Mouse (Mus musculus) forebrain, postnatal 0 days (tissue): ENCODE results near the gene Mt1. TPM values are rescaled to one million over a fixed set of nuclear protein-coding genes. Genes with fewer than 3 reads are reported as not detected.
"Not testable (repeated sequence)": the region's sequence is repeated elsewhere in the genome, so short reads cannot be mapped to it uniquely, and the experiment has no call there.

Source experiments
- ATAC-seq: fragments of 200-750 bp; cut with Nextera tagmentation; 2 replicates; pipeline ENCODE4 v1.8.0; 2017; ENCODE audit warnings: mild to moderate bottlenecking, moderate library complexity
- DNase-seq: peaks from one replicate; pipeline ENCODE4 v3.0.0-alpha.2; 2015
- H3K27ac ChIP-seq: fragments of 300-500 bp; sonication (generic); 2 replicates; pipeline ENCODE4 v1.5.1; 2014; ENCODE audit warnings: low read depth, mild to moderate bottlenecking, antibody characterized with exemption, low read length, moderate library complexity, mixed read lengths
- H3K27me3 ChIP-seq: fragments of 300-500 bp; sonication (generic); 2 replicates; pipeline ENCODE4 v1.6.1; 2014; ENCODE audit warnings: mild to moderate bottlenecking, low read length, mixed read lengths; ENCODE audit not compliant: insufficient read depth
- H3K36me3 ChIP-seq: fragments of 300-500 bp; sonication (generic); 2 replicates; pipeline ENCODE4 v1.6.1; 2014; ENCODE audit warnings: mild to moderate bottlenecking, moderate library complexity; ENCODE audit not compliant: insufficient read depth
- H3K4me1 ChIP-seq: fragments of 300-500 bp; sonication (generic); 2 replicates; pipeline ENCODE4 v1.6.1; 2014; ENCODE audit warnings: antibody characterized with exemption; ENCODE audit not compliant: insufficient read depth
- H3K4me2 ChIP-seq: fragments of 300-500 bp; sonication (generic); 2 replicates; pipeline ENCODE4 v1.6.1; 2014; ENCODE audit warnings: low read depth, mild to moderate bottlenecking, moderate library complexity
- H3K4me3 ChIP-seq: fragments of 300-500 bp; sonication (generic); 2 replicates; pipeline ENCODE4 v1.5.1; 2014; ENCODE audit warnings: low read depth, low read length, mixed read lengths
- H3K9ac ChIP-seq: fragments of 300-500 bp; sonication (generic); 2 replicates; pipeline ENCODE4 v1.6.1; 2014; ENCODE audit warnings: mild to moderate bottlenecking
- H3K9me3 ChIP-seq: fragments of 300-500 bp; sonication (generic); 2 replicates; pipeline ENCODE4 v1.6.1; 2016; ENCODE audit warnings: low read length
- CTCF ChIP-seq: sonication (generic); IDR thresholded peaks from 2 replicates; pipeline ENCODE4 v1.5.1; 2016; ENCODE audit warnings: antibody characterized with exemption, control low read depth, low read depth
- WGBS: fragments of 180-500 bp; shearing (Covaris S2); extraction: QIAGEN DNeasy Blood & Tissue Kit; methylation state at CpG from one replicate; pipeline ENCODE4 v1.1.7; 2014; 5-methylcytosine and 5-hydroxymethylcytosine counted together
- polyA plus RNA-seq: library from polyadenylated mRNA; unstranded; fragments of >200 nt; fragmentation: Nextera tagmentation; extraction: Ambion mirVana; gene quantifications from 2 replicates; pipeline ENCODE4 v1.2.1, GENCODE M21; 2015
- total RNA-seq: library from RNA; depleted of rRNA; stranded (reverse); fragments of >200 nt; gene quantifications from 2 replicates; pipeline ENCODE4 v1.2.3, GENCODE M21; 2014; rRNA removed

Mt1 gene
- 205 and 418 TPM in 2 replicates for total RNA-seq
- polyA plus RNA-seq: 386 and 411 TPM in 2 replicates

- Histone ChIP-seq H3K36me3 (no peaks in the 10 kb centered on the region), H3K27me3 (peaks cover 24% of the 10 kb centered on the region; the same call in 1 of the 2 replicates), H3K9ac (peak within 1 kb of the TSS; percentile 35), H3K27ac (peak within 1 kb of the TSS; percentile 11), H3K4me1 (no peaks in the 10 kb centered on the region), H3K4me2 (peak within 1 kb of the TSS; percentile 75), H3K4me3 (peak within 1 kb of the TSS; percentile 39), H3K9me3 (no peaks in the 10 kb centered on the region)
- DNase-seq (peak; percentile 89), ATAC-seq (peak; percentile 95)
- TF ChIP-seq CTCF: no peak
- under 1% methylated on average over 50 of the region's 50 CpGs for WGBS
Measured at GRCm38 (mm10) chr8:94178857-94179712, at the start of gene Mt1. Gene Mt1 (plus strand): TSS chr8:94179082.

DNA sequence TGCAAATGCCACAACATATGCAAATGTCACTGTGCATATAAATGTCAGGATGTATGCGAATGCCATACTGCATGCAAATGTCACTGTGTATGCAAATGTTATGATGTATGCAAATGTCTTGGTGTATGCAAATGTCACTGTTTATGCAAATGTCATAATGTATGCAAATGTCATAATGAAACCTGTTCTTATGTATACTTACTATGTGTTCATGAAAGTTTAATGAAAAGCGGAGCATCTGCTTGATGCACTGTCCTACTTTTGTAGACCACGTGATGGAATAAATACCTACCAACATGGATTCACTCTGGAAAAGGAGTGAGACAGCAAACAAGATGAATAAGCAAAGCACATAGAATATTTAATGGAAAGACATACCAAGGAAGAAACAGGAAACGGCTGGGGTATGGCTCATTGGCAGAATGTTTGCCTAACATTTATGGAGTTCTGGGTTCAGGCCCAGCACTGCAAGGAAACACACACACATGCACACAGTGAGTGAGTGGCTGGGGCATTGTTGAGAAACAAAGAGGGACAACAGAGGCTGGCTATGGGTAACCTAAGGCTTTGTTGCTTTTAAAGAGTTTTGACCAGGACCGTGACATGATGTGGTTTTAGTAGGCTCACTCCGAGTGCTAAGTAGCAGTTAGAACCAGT is 49.6 kb upstream of the Mt1 start:
- 62% methylated on average over 6 of the region's 6 CpGs for WGBS
- no peak for TF ChIP-seq CTCF
- Histone ChIP-seq H3K27me3 (no peaks in the 10 kb centered on the region), H3K9me3 (no peaks in the 10 kb centered on the region), H3K36me3 (no peaks in the 10 kb centered on the region), H3K4me3 (no peak overlapping the region), H3K27ac (no peak overlapping the region), H3K4me1 (0 out of 2 replicates have a peak, but pooled peaks cover 2% of the 10 kb centered on the region), H3K4me2 (no peak overlapping the region), H3K9ac (no peak overlapping the region)
- DNase-seq (peak; percentile 49), ATAC-seq (peak; percentile 85)

- ATAC-seq (no peak), DNase-seq (no peak)
- Histone ChIP-seq H3K9ac (no peak overlapping the region), H3K4me3 (no peak overlapping the region), H3K27ac (no peak overlapping the region), H3K36me3 (no peaks in the 10 kb centered on the region), H3K4me1 (0 out of 2 replicates have a peak, but pooled peaks cover 2% of the 10 kb centered on the region), H3K27me3 (no peaks in the 10 kb centered on the region), H3K9me3 (no peaks in the 10 kb centered on the region), H3K4me2 (no peak overlapping the region)
- no peak for TF ChIP-seq CTCF
- 61% methylated on average over 4 of the region's 4 CpGs for WGBS
Measured at GRCm38 (mm10) chr8:94130126-94130525, 48.8 kb upstream of the Mt1 start.

DNA sequence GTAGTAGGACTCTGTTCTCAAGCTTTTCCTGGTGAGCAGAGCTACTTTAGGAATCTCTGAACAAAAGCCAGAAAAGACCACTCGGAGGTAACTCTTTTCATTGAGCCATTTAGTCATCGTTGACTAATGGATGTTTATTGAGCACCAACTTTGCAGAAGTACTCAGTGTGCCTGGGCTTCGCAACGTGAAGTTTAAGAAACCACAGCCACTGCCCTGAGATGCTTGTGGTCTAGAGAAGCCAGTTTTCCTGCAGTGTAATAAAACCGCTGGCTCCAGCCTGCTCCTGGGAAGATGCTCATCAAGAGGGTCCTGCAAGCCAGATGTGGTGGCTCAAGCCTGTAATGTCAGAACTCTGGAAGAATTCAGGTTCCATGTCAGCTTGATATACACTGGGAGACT is 46.8 kb upstream of the Mt1 start:
- Histone ChIP-seq H3K27me3 (no peaks in the 10 kb centered on the region), H3K4me2 (no peak overlapping the region), H3K9me3 (no peaks in the 10 kb centered on the region), H3K36me3 (no peaks in the 10 kb centered on the region), H3K9ac (no peak overlapping the region), H3K27ac (no peak overlapping the region), H3K4me1 (0 out of 2 replicates have a peak, but pooled peaks cover 2% of the 10 kb centered on the region), H3K4me3 (no peak overlapping the region)
- DNase-seq (no peak), ATAC-seq (no peak)
- no peak for TF ChIP-seq CTCF
- WGBS: 82% methylated on average over 5 of the region's 5 CpGs

DNA sequence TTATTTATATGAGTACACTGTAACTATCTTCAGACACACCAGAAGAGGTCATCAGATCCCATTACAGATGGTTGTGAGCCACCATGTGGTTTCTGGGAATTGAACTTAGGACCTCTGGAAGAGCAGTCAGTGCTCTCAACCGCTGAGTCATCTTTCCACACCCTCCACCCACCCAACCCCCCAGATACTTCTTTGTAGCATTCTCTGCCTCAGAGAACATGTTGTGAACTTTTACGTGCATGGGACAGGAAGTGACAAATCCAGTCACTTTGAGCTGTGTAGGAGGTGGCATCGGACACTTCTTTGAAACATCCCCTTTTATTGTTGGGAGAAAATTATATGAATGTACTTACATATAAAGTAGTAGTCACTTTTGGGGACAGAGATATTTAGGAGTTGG is 44.3 kb upstream of the Mt1 start:
- H3K4me2 ChIP-seq, ATAC-seq, DNase-seq, H3K9me3 ChIP-seq, H3K27me3 ChIP-seq, H3K4me1 ChIP-seq, H3K4me3 ChIP-seq, H3K27ac ChIP-seq, H3K36me3 ChIP-seq, H3K9ac ChIP-seq: not testable (repeated sequence)
- WGBS: 78% methylated on average over 3 of the region's 3 CpGs

DNA sequence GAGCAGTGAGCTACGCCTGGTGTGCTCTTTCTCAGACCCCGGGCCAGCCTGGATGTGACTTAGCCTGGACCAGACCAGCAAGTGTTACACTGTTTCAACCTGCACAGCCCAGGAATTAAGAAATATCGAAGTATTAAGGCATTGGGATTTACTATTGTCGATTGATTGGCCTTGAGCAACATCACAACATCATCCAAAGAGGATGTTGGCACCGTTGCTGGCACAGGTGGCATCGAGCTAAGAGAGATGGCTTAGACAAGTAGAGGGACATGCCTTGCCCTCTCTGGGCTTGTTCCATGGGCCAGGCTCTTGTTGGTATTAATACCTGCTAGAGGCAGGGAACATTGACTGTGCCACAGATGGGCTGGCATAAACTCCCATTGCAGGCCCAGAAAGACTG is 43.3 kb upstream of the Mt1 start:
- no peak for TF ChIP-seq CTCF
- DNase-seq: no peak
- H3K9me3 ChIP-seq: no peaks in the 10 kb centered on the region
- H3K4me3 ChIP-seq: no peak overlapping the region
- H3K36me3 ChIP-seq: no peaks in the 10 kb centered on the region
- no peak overlapping the region for H3K27ac ChIP-seq
- no peak overlapping the region for H3K4me2 ChIP-seq
- no peak for ATAC-seq
- 91% methylated on average over 6 of the region's 6 CpGs for WGBS
- H3K4me1 ChIP-seq: no peaks in the 10 kb centered on the region
- no peak overlapping the region for H3K9ac ChIP-seq
- H3K27me3 ChIP-seq: no peaks in the 10 kb centered on the region

GRCm38 (mm10) chr8:94136192-94136591 is 42.7 kb upstream of the Mt1 start:
- Histone ChIP-seq H3K9me3 (no peaks in the 10 kb centered on the region), H3K36me3 (no peaks in the 10 kb centered on the region), H3K27ac (no peak overlapping the region), H3K27me3 (no peaks in the 10 kb centered on the region), H3K4me3 (no peak overlapping the region), H3K9ac (no peak overlapping the region), H3K4me1 (no peaks in the 10 kb centered on the region), H3K4me2 (no peak overlapping the region)
- WGBS: 79% methylated on average over 7 of the region's 7 CpGs
- DNase-seq (no peak), ATAC-seq (no peak)
- TF ChIP-seq CTCF: no peak
